Mouse (Mus musculus): ENCODE results near the gene Smtn.

Smtn gene

GRCm38 (mm10) chr11:3529476-3530252, 10.7 kb downstream of the Smtn start:
- no peak for DNase-seq (ENCODE audit: low read depth in 1 of 2, low spot score in 2 of 2)

- no peak for DNase-seq (ENCODE audit: low read depth in 1 of 2, low spot score in 2 of 2)
Observed at GRCm38 (mm10) chr11:3528208-3528607, 12.2 kb downstream of the Smtn start.

GRCm38 (mm10) chr11:3527766-3528165, 12.6 kb downstream of the Smtn start:
- DNase-seq (ENCODE audit: low read depth in 1 of 2, low spot score in 2 of 2), result no peak

- no peak for DNase-seq (ENCODE audit: low read depth in 1 of 2, low spot score in 2 of 2)
Observed at GRCm38 (mm10) chr11:3526979-3527738, 13.3 kb downstream of the Smtn start.

- DNase-seq (ENCODE audit: low read depth in 1 of 2, low spot score in 2 of 2), result no peak
Observed at GRCm38 (mm10) chr11:3526207-3526606, 14.2 kb downstream of the Smtn start.

- no peak for DNase-seq (ENCODE audit: low read depth in 1 of 2, low spot score in 2 of 2)
Observed at GRCm38 (mm10) chr11:3525560-3525959, 14.9 kb downstream of the Smtn start.

- DNase-seq (ENCODE audit: low read depth in 1 of 2, low spot score in 2 of 2), result no peak
Observed at GRCm38 (mm10) chr11:3523840-3524582, 16.4 kb downstream of the Smtn start.

GRCm38 (mm10) chr11:3522285-3523000, 18.0 kb downstream of the Smtn start:
- no peak for DNase-seq (ENCODE audit: low read depth in 1 of 2, low spot score in 2 of 2)

GRCm38 (mm10) chr11:3521339-3522224, 18.8 kb downstream of the Smtn start:
- no peak for DNase-seq (ENCODE audit: low read depth in 1 of 2, low spot score in 2 of 2)

GRCm38 (mm10) chr11:3520919-3521318, 19.5 kb downstream of the Smtn start:
- DNase-seq (ENCODE audit: low read depth in 1 of 2, low spot score in 2 of 2), result no peak

- DNase-seq (ENCODE audit: low read depth in 1 of 2, low spot score in 2 of 2), result no peak
Observed at GRCm38 (mm10) chr11:3519756-3520398, 20.5 kb downstream of the Smtn start.

- DNase-seq (ENCODE audit: low read depth in 1 of 2, low spot score in 2 of 2), result no peak
Observed at GRCm38 (mm10) chr11:3519051-3519726, 21.2 kb downstream of the Smtn start.

- no peak for DNase-seq (ENCODE audit: low read depth in 1 of 2, low spot score in 2 of 2)
Observed at GRCm38 (mm10) chr11:3517846-3518732, 22.3 kb downstream of the Smtn start.

GRCm38 (mm10) chr11:3516859-3517845, 23.3 kb downstream of the Smtn start:
- no peak for DNase-seq (ENCODE audit: low read depth in 1 of 2, low spot score in 2 of 2)

- DNase-seq (ENCODE audit: low read depth in 1 of 2, low spot score in 2 of 2), result no peak
Observed at GRCm38 (mm10) chr11:3516121-3516520, 24.3 kb downstream of the Smtn start.

- no peak for DNase-seq (ENCODE audit: low read depth in 1 of 2, low spot score in 2 of 2)
Observed at GRCm38 (mm10) chr11:3515637-3516036, 24.8 kb downstream of the Smtn start.

GRCm38 (mm10) chr11:3515216-3515615, 25.2 kb downstream of the Smtn start:
- DNase-seq (ENCODE audit: low read depth in 1 of 2, low spot score in 2 of 2), result no peak

Data from monocyte, adult 2 months (primary cell).